Mouse (Mus musculus): ENCODE data around the gene Cybrd1. TPM values are rescaled to one million over a fixed set of nuclear protein-coding genes. Genes with fewer than 3 reads are reported as not detected.

Gene Cybrd1
- polyA plus RNA-seq (2014; fragmentation: Nextera tagmentation; extraction: Ambion mirVana): 4.1 and 4.3 TPM in 2 replicates

- Histone ChIP-seq H3K27ac (peak within 1 kb of the TSS; percentile 38; the same call in 1 of the 2 replicates), H3K4me1 (replicated peaks; ENCODE audit: control insufficient read depth, insufficient read depth, low read length) (peaks cover 9% of the 10 kb centered on the region), H3K4me3 (replicated peaks; ENCODE audit: low read length) (peak within 1 kb of the TSS; percentile 38), H3K4me2 (replicated peaks) (peak within 1 kb of the TSS; percentile 72), H3K9ac (peak within 1 kb of the TSS; percentile 53; the same call in 1 of the 2 replicates), H3K9me3 (ENCODE audit: control insufficient read depth, low read length) (no peaks in the 10 kb centered on the region), H3K27me3 (ENCODE audit: control insufficient read depth, insufficient read depth, low read length) (peaks cover 29% of the 10 kb centered on the region), H3K36me3 (replicated peaks; ENCODE audit: control insufficient read depth, insufficient read depth) (no peaks in the 10 kb centered on the region)
- 5% methylated on average over 59 of the region's 60 CpGs for WGBS
- ATAC-seq (ENCODE audit: low FRiP score) (no peak; the same call in 1 of the 2 replicates), DNase-seq (ENCODE audit: low spot score) (peak; percentile 44)
Observed at GRCm38 (mm10) chr2:71117797-71118708, at the start of gene Cybrd1. TSS of gene Cybrd1 (plus strand) at chr2:71117923.

- H3K9ac ChIP-seq: no peak overlapping the region
- no peak overlapping the region for H3K27ac ChIP-seq
- H3K27me3 ChIP-seq (ENCODE audit: control insufficient read depth, insufficient read depth, low read length): no peaks in the 10 kb centered on the region
- no peak for ATAC-seq (ENCODE audit: low FRiP score)
- peaks cover 14% of the 10 kb centered on the region for H3K36me3 ChIP-seq (replicated peaks; ENCODE audit: control insufficient read depth, insufficient read depth)
- H3K4me3 ChIP-seq (replicated peaks; ENCODE audit: low read length): no peak overlapping the region
- no peak overlapping the region for H3K4me2 ChIP-seq (replicated peaks)
- 96% methylated on average over 4 of the region's 4 CpGs for WGBS
- DNase-seq (ENCODE audit: low spot score): no peak
- H3K4me1 ChIP-seq (replicated peaks; ENCODE audit: control insufficient read depth, insufficient read depth, low read length): no peaks in the 10 kb centered on the region
- no peaks in the 10 kb centered on the region for H3K9me3 ChIP-seq (ENCODE audit: control insufficient read depth, low read length)
Observed at GRCm38 (mm10) chr2:71071601-71072000, 46.1 kb upstream of the Cybrd1 start.

GRCm38 (mm10) chr2:71073330-71073729, 44.4 kb upstream of the Cybrd1 start:
- ATAC-seq (ENCODE audit: low FRiP score) (no peak), DNase-seq (ENCODE audit: low spot score) (no peak)
- 92% methylated on average over 3 of the region's 3 CpGs for WGBS
- no peak overlapping the region for H3K9ac ChIP-seq
- H3K4me2 ChIP-seq (replicated peaks): no peak overlapping the region
- no peaks in the 10 kb centered on the region for H3K9me3 ChIP-seq (ENCODE audit: control insufficient read depth, low read length)
- no peak overlapping the region for H3K4me3 ChIP-seq (replicated peaks; ENCODE audit: low read length)
- H3K4me1 ChIP-seq (replicated peaks; ENCODE audit: control insufficient read depth, insufficient read depth, low read length): no peaks in the 10 kb centered on the region
- H3K27ac ChIP-seq: no peak overlapping the region
- H3K27me3 ChIP-seq (ENCODE audit: control insufficient read depth, insufficient read depth, low read length): no peaks in the 10 kb centered on the region
- H3K36me3 ChIP-seq (replicated peaks; ENCODE audit: control insufficient read depth, insufficient read depth): peaks cover 21% of the 10 kb centered on the region

- DNase-seq (ENCODE audit: low spot score) (no peak), ATAC-seq (ENCODE audit: low FRiP score) (no peak)
- no peak overlapping the region for H3K9ac ChIP-seq
- WGBS: 94% methylated on average over 3 of the region's 3 CpGs
- no peaks in the 10 kb centered on the region for H3K27me3 ChIP-seq (ENCODE audit: control insufficient read depth, insufficient read depth, low read length)
- no peak overlapping the region for H3K4me3 ChIP-seq (replicated peaks; ENCODE audit: low read length)
- no peaks in the 10 kb centered on the region for H3K4me1 ChIP-seq (replicated peaks; ENCODE audit: control insufficient read depth, insufficient read depth, low read length)
- no peak overlapping the region for H3K27ac ChIP-seq
- H3K4me2 ChIP-seq (replicated peaks): no peak overlapping the region
- peaks cover 22% of the 10 kb centered on the region for H3K36me3 ChIP-seq (replicated peaks; ENCODE audit: control insufficient read depth, insufficient read depth)
- H3K9me3 ChIP-seq (ENCODE audit: control insufficient read depth, low read length): no peaks in the 10 kb centered on the region
Observed at GRCm38 (mm10) chr2:71073828-71074227, 43.9 kb upstream of the Cybrd1 start.

GRCm38 (mm10) chr2:71082416-71082815, 35.3 kb upstream of the Cybrd1 start:
- no peak overlapping the region for H3K27ac ChIP-seq
- H3K27me3 ChIP-seq (ENCODE audit: control insufficient read depth, insufficient read depth, low read length): no peaks in the 10 kb centered on the region
- H3K4me1 ChIP-seq (replicated peaks; ENCODE audit: control insufficient read depth, insufficient read depth, low read length): no peaks in the 10 kb centered on the region
- H3K36me3 ChIP-seq (replicated peaks; ENCODE audit: control insufficient read depth, insufficient read depth): peaks cover 45% of the 10 kb centered on the region
- 90% methylated on average over 7 of the region's 7 CpGs for WGBS
- ATAC-seq (ENCODE audit: low FRiP score) (no peak), DNase-seq (ENCODE audit: low spot score) (no peak)
- H3K4me2 ChIP-seq (replicated peaks): no peak overlapping the region
- no peak overlapping the region for H3K9ac ChIP-seq
- no peak overlapping the region for H3K4me3 ChIP-seq (replicated peaks; ENCODE audit: low read length)
- H3K9me3 ChIP-seq (ENCODE audit: control insufficient read depth, low read length): no peaks in the 10 kb centered on the region

GRCm38 (mm10) chr2:71083454-71084193, 34.1 kb upstream of the Cybrd1 start:
- no peak for DNase-seq (ENCODE audit: low spot score)
- no peak overlapping the region for H3K9ac ChIP-seq
- no peaks in the 10 kb centered on the region for H3K9me3 ChIP-seq (ENCODE audit: control insufficient read depth, low read length)
- ATAC-seq (ENCODE audit: low FRiP score): no peak
- WGBS: 90% methylated on average over 6 of the region's 6 CpGs
- H3K27me3 ChIP-seq (ENCODE audit: control insufficient read depth, insufficient read depth, low read length): no peaks in the 10 kb centered on the region
- no peak overlapping the region for H3K4me2 ChIP-seq (replicated peaks)
- H3K27ac ChIP-seq: no peak overlapping the region
- H3K36me3 ChIP-seq (replicated peaks; ENCODE audit: control insufficient read depth, insufficient read depth): peaks cover 43% of the 10 kb centered on the region
- H3K4me3 ChIP-seq (replicated peaks; ENCODE audit: low read length): no peak overlapping the region
- H3K4me1 ChIP-seq (replicated peaks; ENCODE audit: control insufficient read depth, insufficient read depth, low read length): no peaks in the 10 kb centered on the region

GRCm38 (mm10) chr2:71089766-71090165, 28.0 kb upstream of the Cybrd1 start:
- ATAC-seq (ENCODE audit: low FRiP score) (no peak), DNase-seq (ENCODE audit: low spot score) (no peak)
- no peaks in the 10 kb centered on the region for H3K4me1 ChIP-seq (replicated peaks; ENCODE audit: control insufficient read depth, insufficient read depth, low read length)
- WGBS: 81% methylated on average over 3 of the region's 3 CpGs
- H3K9me3 ChIP-seq (ENCODE audit: control insufficient read depth, low read length): no peaks in the 10 kb centered on the region
- no peak overlapping the region for H3K4me3 ChIP-seq (replicated peaks; ENCODE audit: low read length)
- H3K27me3 ChIP-seq (ENCODE audit: control insufficient read depth, insufficient read depth, low read length): no peaks in the 10 kb centered on the region
- no peak overlapping the region for H3K27ac ChIP-seq
- no peak overlapping the region for H3K4me2 ChIP-seq (replicated peaks)
- H3K36me3 ChIP-seq (replicated peaks; ENCODE audit: control insufficient read depth, insufficient read depth): peaks cover 53% of the 10 kb centered on the region
- no peak overlapping the region for H3K9ac ChIP-seq

GRCm38 (mm10) chr2:71090660-71091445, 26.9 kb upstream of the Cybrd1 start:
- H3K9ac ChIP-seq: no peak overlapping the region
- ATAC-seq (ENCODE audit: low FRiP score): no peak
- peaks cover 47% of the 10 kb centered on the region for H3K36me3 ChIP-seq (replicated peaks; ENCODE audit: control insufficient read depth, insufficient read depth)
- H3K4me1 ChIP-seq (replicated peaks; ENCODE audit: control insufficient read depth, insufficient read depth, low read length): no peaks in the 10 kb centered on the region
- no peak for DNase-seq (ENCODE audit: low spot score)
- H3K27ac ChIP-seq: no peak overlapping the region
- WGBS: 92% methylated on average over 4 of the region's 4 CpGs
- no peak overlapping the region for H3K4me2 ChIP-seq (replicated peaks)
- no peak overlapping the region for H3K4me3 ChIP-seq (replicated peaks; ENCODE audit: low read length)
- H3K9me3 ChIP-seq (ENCODE audit: control insufficient read depth, low read length): no peaks in the 10 kb centered on the region
- no peaks in the 10 kb centered on the region for H3K27me3 ChIP-seq (ENCODE audit: control insufficient read depth, insufficient read depth, low read length)

GRCm38 (mm10) chr2:71096170-71096569, 21.6 kb upstream of the Cybrd1 start:
- Histone ChIP-seq H3K36me3 (replicated peaks; ENCODE audit: control insufficient read depth, insufficient read depth) (peaks cover 33% of the 10 kb centered on the region), H3K9ac (no peak overlapping the region), H3K4me3 (replicated peaks; ENCODE audit: low read length) (no peak overlapping the region), H3K27me3 (ENCODE audit: control insufficient read depth, insufficient read depth, low read length) (no peaks in the 10 kb centered on the region), H3K4me2 (replicated peaks) (no peak overlapping the region), H3K27ac (no peak overlapping the region), H3K4me1 (replicated peaks; ENCODE audit: control insufficient read depth, insufficient read depth, low read length) (no peaks in the 10 kb centered on the region), H3K9me3 (ENCODE audit: control insufficient read depth, low read length) (no peaks in the 10 kb centered on the region)
- DNase-seq (ENCODE audit: low spot score) (no peak), ATAC-seq (ENCODE audit: low FRiP score) (no peak)
- 87% methylated on average over 7 of the region's 7 CpGs for WGBS
